Mouse (Mus musculus) effector memory CD4-positive, alpha-beta T cell, adult 7 months (primary cell): ENCODE data around the gene Olfr1195. TPM values are rescaled to one million over a fixed set of nuclear protein-coding genes. Genes with fewer than 3 reads are reported as not detected.

Source experiments
- polyA plus RNA-seq: library from polyadenylated mRNA; unstranded; fragments of 100-300 nt; shearing (Covaris generic); gene quantifications from one replicate; pipeline ENCODE4 v1.2.1, GENCODE M21; 2017

Olfr1195 gene
- polyA plus RNA-seq: not detected

DNA sequence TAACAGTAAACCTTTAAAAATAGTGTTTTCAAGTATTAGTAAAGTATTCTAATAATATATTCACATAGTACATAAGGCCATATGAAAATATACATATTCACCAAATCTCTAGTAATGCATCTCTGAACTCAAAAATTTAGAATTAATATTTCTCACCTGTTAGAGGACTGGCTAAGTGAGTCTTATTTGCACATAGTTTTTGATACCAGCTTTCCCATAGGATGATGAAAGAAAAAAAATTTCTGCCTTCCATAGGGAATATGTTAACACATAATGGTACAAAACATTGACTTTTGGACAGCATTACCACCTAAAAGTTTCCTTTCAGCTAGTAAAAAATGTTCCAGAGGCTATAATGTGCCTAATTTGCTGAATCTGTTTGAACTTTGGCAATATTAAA is at the start of gene Olfr1195:
TSS of gene Olfr1195 (minus strand) at position 101 of the 400 bp plus-strand sequence.

DNA sequence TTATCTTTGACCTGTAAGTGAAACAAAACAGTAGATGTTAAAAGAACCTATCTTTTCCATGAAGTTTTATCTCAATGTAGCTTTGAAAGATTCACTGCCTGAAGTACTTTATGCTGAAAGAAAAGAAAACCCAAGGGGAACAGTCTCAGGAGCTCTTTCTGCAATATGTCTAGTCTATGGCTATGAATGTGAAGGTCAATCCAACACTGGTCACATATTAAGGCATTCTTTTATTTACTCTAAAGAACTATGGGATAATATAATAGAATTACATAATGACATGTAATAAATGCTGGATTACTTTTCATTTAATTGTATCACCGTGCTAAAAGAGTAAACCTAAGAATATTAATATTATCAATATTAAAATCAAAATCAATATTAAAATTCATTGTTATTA is 43.3 kb upstream of the Olfr1195 start, which contains the start of gene Olfr1197:
TSS of gene Olfr1197 (minus strand) at position 101 of the 400 bp plus-strand sequence.

DNA sequence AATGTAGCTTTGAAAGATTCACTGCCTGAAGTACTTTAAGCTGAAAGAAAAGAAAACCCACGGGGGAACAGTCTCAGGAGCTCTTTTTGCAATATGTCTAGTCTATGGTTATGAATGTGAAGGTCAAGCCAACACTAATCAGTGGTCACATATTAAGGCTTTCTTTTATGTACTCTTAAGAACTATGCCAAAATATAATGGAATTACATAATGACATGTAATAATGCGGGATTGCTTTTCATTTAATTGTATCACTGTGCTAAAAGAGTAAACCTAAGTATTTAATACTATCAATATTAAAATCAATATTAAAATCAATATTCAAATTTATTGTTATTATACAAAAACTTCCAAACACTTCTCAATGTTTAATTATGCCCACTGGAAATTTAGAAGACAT is 15.5 kb upstream of the Olfr1195 start, which contains the start of gene Olfr1196:
TSS of gene Olfr1196 (minus strand) at position 101 of the 400 bp plus-strand sequence.

DNA sequence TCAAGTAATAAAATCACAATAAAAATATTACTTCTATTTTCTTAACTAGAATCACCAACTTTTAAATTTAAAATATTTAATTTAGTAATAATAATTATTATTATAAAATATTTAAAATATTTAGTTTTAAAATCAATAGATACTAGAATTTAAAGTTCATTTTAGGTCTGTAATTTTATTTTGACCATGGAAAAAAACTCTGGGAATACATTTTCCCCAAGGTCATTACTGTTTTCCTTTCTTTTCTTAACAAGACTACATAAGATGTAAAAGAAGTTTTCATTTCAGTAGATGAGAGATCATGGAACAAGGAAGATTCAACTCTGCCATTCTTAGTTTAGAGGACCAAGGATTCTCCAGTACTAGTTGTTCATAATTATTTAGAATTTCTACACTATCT is 13.7 kb downstream of the Olfr1195 start, which contains the start of gene Olfr1193:
TSS of gene Olfr1193 (plus strand) at position 301 of the 400 bp plus-strand sequence.

GRCm38 (mm10) chr2:88648209-88648608 is 40.8 kb downstream of the Olfr1195 start, which contains the start of gene Olfr1192-ps1:
Gene Olfr1192-ps1, plus strand, starts transcription at chr2:88648509.

GRCm38 (mm10) chr2:88640242-88640641 is 48.7 kb downstream of the Olfr1195 start, which contains the start of gene Olfr1191-ps1:
Gene Olfr1191-ps1, plus strand, starts transcription at chr2:88640542.

Other genes starting within 250 kb of the Olfr1195 start
- gene Gm13757, start 240.1 kb downstream of the Olfr1195 start, polyA plus RNA-seq: not detected
- not detected for gene Olfr1183, start 234.3 kb downstream of the Olfr1195 start, polyA plus RNA-seq
- 0.80 TPM for gene Olfr1184, start 205.6 kb downstream of the Olfr1195 start, polyA plus RNA-seq
- gene Olfr1185-ps1, start 195.9 kb downstream of the Olfr1195 start, polyA plus RNA-seq: not detected
- not detected for gene Olfr1186, start 170.6 kb downstream of the Olfr1195 start, polyA plus RNA-seq
- not detected for gene Olfr1188, start 132.3 kb downstream of the Olfr1195 start, polyA plus RNA-seq
- not detected for gene Olfr1189, start 102.7 kb downstream of the Olfr1195 start, polyA plus RNA-seq
- gene Olfr1191-ps1, start 48.6 kb downstream of the Olfr1195 start, polyA plus RNA-seq: not detected
- not detected for gene Olfr1192-ps1, start 40.7 kb downstream of the Olfr1195 start, polyA plus RNA-seq
- gene Olfr1193, start 13.6 kb downstream of the Olfr1195 start, polyA plus RNA-seq: not detected
- gene Olfr1196, start 15.4 kb upstream of the Olfr1195 start, polyA plus RNA-seq: not detected
- not detected for gene Olfr1197, start 43.2 kb upstream of the Olfr1195 start, polyA plus RNA-seq
- gene Olfr1198, start 62.2 kb upstream of the Olfr1195 start, polyA plus RNA-seq: not detected
- gene Olfr1199, start 71.3 kb upstream of the Olfr1195 start, polyA plus RNA-seq: not detected
- not detected for gene Olfr1200, start 81.3 kb upstream of the Olfr1195 start, polyA plus RNA-seq
- not detected for gene Olfr1201, start 103.8 kb upstream of the Olfr1195 start, polyA plus RNA-seq
- not detected for gene Olfr1202, start 125.3 kb upstream of the Olfr1195 start, polyA plus RNA-seq
- not detected for gene Olfr1205, start 140.6 kb upstream of the Olfr1195 start, polyA plus RNA-seq
- not detected for gene Olfr1204, start 160.1 kb upstream of the Olfr1195 start, polyA plus RNA-seq
- gene Olfr1206, start 174.0 kb upstream of the Olfr1195 start, polyA plus RNA-seq: not detected
- not detected for gene Olfr1208, start 213.1 kb upstream of the Olfr1195 start, polyA plus RNA-seq
- gene Olfr1209, start 226.0 kb upstream of the Olfr1195 start, polyA plus RNA-seq: not detected
- not detected for gene Olfr1211, start 248.9 kb upstream of the Olfr1195 start, polyA plus RNA-seq